Mouse (Mus musculus): ENCODE results near the gene Rexo2.

GRCm38 (mm10) chr9:48474367-48474766 is 6.1 kb downstream of the Rexo2 start:
- TF ChIP-seq POLR2A (IDR thresholded peaks at IDR 0.05; ENCODE audit: low read depth, low read length) (no peak), CTCF (IDR thresholded peaks at IDR 0.05; ENCODE audit: extremely low read depth, insufficient read length, insufficient replicate concordance, low read depth, low read length) (no peak)
